Mouse (Mus musculus) erythroblast, embryonic 14.5 days (primary cell): ENCODE data around the gene Upk1a.

ENCODE experiments used
- GATA1 ChIP-seq: IDR thresholded peaks from 2 replicates; pipeline ENCODE4 v1.6.1; 2012; ENCODE audit warnings: low read length, inconsistent platforms, mixed read lengths
- TAL1 ChIP-seq: IDR thresholded peaks from 3 replicates; pipeline ENCODE4 v1.6.1; 2012; ENCODE audit warnings: low read length, inconsistent platforms, mixed read lengths

DNA sequence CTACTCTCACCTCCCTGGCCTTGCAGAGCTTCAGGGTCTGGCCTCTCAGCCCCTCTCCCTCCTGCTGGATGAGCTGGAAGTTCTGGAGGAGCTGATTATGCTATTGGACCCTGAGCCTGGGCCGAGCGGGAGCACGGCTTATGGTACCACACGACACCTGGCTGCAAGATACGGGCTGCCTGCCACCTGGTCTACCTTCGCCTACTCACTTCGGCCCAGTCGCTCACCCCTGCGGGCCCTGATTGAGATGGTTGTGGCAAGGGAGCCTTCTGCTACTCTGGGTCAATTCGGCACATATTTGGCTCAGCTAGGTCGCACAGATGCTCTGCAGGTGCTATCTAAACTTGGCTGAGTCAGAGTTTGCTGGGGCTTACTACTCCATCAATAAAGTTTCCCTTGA lies 45.1 kb downstream of the Upk1a start:
- TF ChIP-seq GATA1 = no peak
- no peak for TF ChIP-seq TAL1
